In genomic region chr4:141928881-141929281, GRCm38 (mm10) we compare ENCODE assay signal across 9 mouse cellular contexts. TPM values are rescaled to one million over a fixed set of nuclear protein-coding genes. Genes with fewer than 3 reads are reported as not detected.
DNase-seq lines count a peak whose midpoint lies in the region; ATAC-seq and TF ChIP-seq lines count a peak whose summit lies in the region.
"Had no signal": no experiment of that assay in that cellular context is flagged by ENCODE, and none has a peak within 500 bp of the region (broad histone marks: within the 10 kb centered on the region; RNA-seq: fewer than 3 reads in every experiment).

No protein-coding gene starts in this region.

- H3K9me3 ChIP-seq in hindbrain, embryonic 11.5 days (ENCODE audit: control insufficient read depth, low read length) = no peaks in the 10 kb centered on the region
- H3K9me3 ChIP-seq in hindbrain, embryonic 14.5 days (ENCODE audit: control insufficient read depth, low read length) = no peaks in the 10 kb centered on the region
- H3K9me3 ChIP-seq in heart, postnatal 0 days (replicated peaks; ENCODE audit: control insufficient read depth, low read length) = no peaks in the 10 kb centered on the region

- no peaks in the 10 kb centered on the region for H3K36me3 ChIP-seq in hindbrain, embryonic 11.5 days (ENCODE audit: control insufficient read depth, insufficient read depth, low read length)
- no peaks in the 10 kb centered on the region for H3K36me3 ChIP-seq in hindbrain, embryonic 14.5 days (replicated peaks; ENCODE audit: control insufficient read depth, insufficient read depth)
- no peaks in the 10 kb centered on the region for H3K36me3 ChIP-seq in heart, postnatal 0 days (replicated peaks; ENCODE audit: control insufficient read depth, insufficient read depth, low read length)

- TF ChIP-seq EP300 in heart, postnatal 0 days (IDR thresholded peaks at IDR 0.05; ENCODE audit: low read depth) = peak; percentile 60; the same call in 1 of the 2 replicates

- whole genome bisulfite sequencing in hindbrain, embryonic 11.5 days = 69% methylated on average over 7 of the region's 7 CpGs
- WGBS in hindbrain, embryonic 14.5 days = 52% methylated on average over 7 of the region's 7 CpGs
- 40% methylated on average over 7 of the region's 7 CpGs for WGBS in heart, postnatal 0 days
- 38% methylated on average over 7 of the region's 7 CpGs for WGBS in lung, adult 2 months

- no peak overlapping the region for H3K9ac ChIP-seq in hindbrain, embryonic 11.5 days (ENCODE audit: low read depth, low read length)
- no peak overlapping the region for H3K9ac ChIP-seq in hindbrain, embryonic 14.5 days
- no peak overlapping the region for H3K9ac ChIP-seq in heart, postnatal 0 days (replicated peaks; ENCODE audit: low read depth, low read length)

- peaks cover 8% of the 10 kb centered on the region; the same call in 1 of the 2 replicates for H3K4me1 ChIP-seq in hindbrain, embryonic 11.5 days (replicated peaks; ENCODE audit: control insufficient read depth, insufficient read depth, low read length)
- peaks cover 18% of the 10 kb centered on the region; the same call in 1 of the 2 replicates for H3K4me1 ChIP-seq in hindbrain, embryonic 14.5 days (replicated peaks; ENCODE audit: control insufficient read depth, insufficient read depth, low read length)
- no peaks in the 10 kb centered on the region; the same call in 1 of the 2 replicates for H3K4me1 ChIP-seq in heart, postnatal 0 days (ENCODE audit: control insufficient read depth, insufficient read depth)
- no peaks in the 10 kb centered on the region; the same call in none of the 2 replicates for H3K4me1 ChIP-seq in lung, adult 2 months (ENCODE audit: control insufficient read depth, insufficient read depth, low read length)
- H3K4me1 ChIP-seq: megakaryocyte, embryonic 14.5 days had no signal

- H3K4me2 ChIP-seq in hindbrain, embryonic 11.5 days (replicated peaks; ENCODE audit: low read depth, low read length) = no peak overlapping the region
- H3K4me2 ChIP-seq in hindbrain, embryonic 14.5 days (replicated peaks) = no peak overlapping the region
- H3K4me2 ChIP-seq in heart, postnatal 0 days (ENCODE audit: low read depth, low read length) = no peak overlapping the region

- TF ChIP-seq POLR2A in lung, adult 2 months (IDR thresholded peaks at IDR 0.05; ENCODE audit: borderline replicate concordance, extremely low read depth, low read depth, low read length) = no peak

- no peak overlapping the region for H3K4me3 ChIP-seq in hindbrain, embryonic 11.5 days (ENCODE audit: low read depth, low read length)
- H3K4me3 ChIP-seq in hindbrain, embryonic 14.5 days (replicated peaks; ENCODE audit: low read length) = no peak overlapping the region
- no peak overlapping the region for H3K4me3 ChIP-seq in heart, postnatal 0 days (ENCODE audit: low read depth, low read length)
- no peak overlapping the region for H3K4me3 ChIP-seq in lung, adult 2 months (replicated peaks; ENCODE audit: extremely low read depth, low read depth, low read length)
- H3K4me3 ChIP-seq: megakaryocyte, embryonic 14.5 days had no signal

- no peak for ATAC-seq in hindbrain, embryonic 11.5 days (ENCODE audit: low FRiP score)
- ATAC-seq in hindbrain, embryonic 14.5 days (ENCODE audit: low FRiP score) = no peak
- peak; percentile 74 for ATAC-seq in heart, postnatal 0 days (ENCODE audit: insufficient read depth, low read depth)

- peak overlapping the region; percentile 10; the same call in 1 of the 2 replicates for H3K27ac ChIP-seq in hindbrain, embryonic 11.5 days (ENCODE audit: low read depth, low read length)
- H3K27ac ChIP-seq in hindbrain, embryonic 14.5 days = no peak overlapping the region
- H3K27ac ChIP-seq in heart, postnatal 0 days (ENCODE audit: low read depth) = no peak overlapping the region

- TF ChIP-seq CTCF in heart, postnatal 0 days (IDR thresholded peaks at IDR 0.05; ENCODE audit: low read depth) = no peak
- no peak for TF ChIP-seq CTCF in lung, adult 2 months (IDR thresholded peaks at IDR 0.05; ENCODE audit: insufficient read depth, low read length)

- no peaks in the 10 kb centered on the region for H3K27me3 ChIP-seq in hindbrain, embryonic 11.5 days (ENCODE audit: control insufficient read depth, insufficient read depth, low read length)
- no peaks in the 10 kb centered on the region for H3K27me3 ChIP-seq in hindbrain, embryonic 14.5 days (ENCODE audit: control insufficient read depth, insufficient read depth, low read length)
- no peaks in the 10 kb centered on the region for H3K27me3 ChIP-seq in heart, postnatal 0 days (ENCODE audit: control insufficient read depth, insufficient read depth, low read length)

- DNase-seq in hindbrain, embryonic 11.5 days (ENCODE audit: low spot score) = no peak
- DNase-seq in hindbrain, embryonic 14.5 days (ENCODE audit: low spot score) = no peak
- peak; percentile 76 for DNase-seq in 3T3-L1 (ENCODE audit: low read depth, low spot score)
- peak; percentile 41 for DNase-seq in adrenal gland, adult 8-10 months
- DNase-seq in heart, postnatal 0 days (ENCODE audit: low spot score) = peak; percentile 68
- DNase-seq in lung, adult 2 months = peak; percentile 63
- no peak for DNase-seq in embryo, embryonic 10.5 days (ENCODE audit: low spot score)
- no peak for DNase-seq in thymus, postnatal 14 days

RNA-seq across cellular contexts. Expression of gene Efhd2, which starts 54.2 kb away (rescaled TPM):
- polyA plus RNA-seq in hindbrain, embryonic 11.5 days (2014; fragmentation: Nextera tagmentation; extraction: Ambion mirVana) = 25.0 and 26.1 TPM in 2 replicates
- 44.7 and 46.7 TPM in 2 replicates for polyA plus RNA-seq in hindbrain, embryonic 14.5 days (2014; fragmentation: Nextera tagmentation; extraction: Ambion mirVana)
- total RNA-seq in adrenal gland, adult 8-10 months (2022) = 10 to 100 TPM; 32.2 to 38.0 (median 35.7) TPM
- total RNA-seq in heart, postnatal 0 days (2014; rRNA removed; ENCODE audit: low replicate concordance) = 42.7 and 42.9 TPM in 2 replicates
- 54.5 and 56.9 TPM in 2 replicates for polyA plus RNA-seq in heart, postnatal 0 days (2015; fragmentation: Nextera tagmentation; extraction: Ambion mirVana)
- polyA plus RNA-seq in lung, adult 2 months (2012; rRNA removed) = 95.0 and 116 TPM in 2 replicates

Comparison
In these comparisons a context has a peak if more than half of its experiments do, and no peak if none do; other contexts are left out.
1. DNase-seq: peak in 3T3-L1 (single experiment), adrenal gland, adult 8-10 months (single experiment), heart, postnatal 0 days (single experiment) and lung, adult 2 months (single experiment); none in hindbrain, embryonic 11.5 days (single experiment), hindbrain, embryonic 14.5 days (single experiment), embryo, embryonic 10.5 days (single experiment) and thymus, postnatal 14 days (single experiment).